Mouse (Mus musculus) embryonic facial prominence, embryonic 14.5 days (tissue): ENCODE data around the gene Fam83b. TPM values are rescaled to one million over a fixed set of nuclear protein-coding genes. Genes with fewer than 3 reads are reported as not detected.

ENCODE experiments used
- ATAC-seq: fragments of 200-750 bp; cut with Nextera tagmentation; 2 replicates; pipeline ENCODE4 v1.8.0; 2017; ENCODE audit warnings: low read depth, moderate number of reproducible peaks, moderate TSS enrichment
- DNase-seq: peaks from one replicate; pipeline ENCODE4 v3.0.0-alpha.2; 2015; ENCODE audit warnings: low spot score
- H3K27ac ChIP-seq: fragments of 300-500 bp; sonication (generic); replicated peaks from 2 replicates; pipeline ENCODE4 v1.5.1; 2014; ENCODE audit warnings: low read depth, mild to moderate bottlenecking, low read length, moderate library complexity
- H3K27me3 ChIP-seq: fragments of 300-500 bp; sonication (generic); replicated peaks from 2 replicates; pipeline ENCODE4 v1.6.1; 2014; ENCODE audit warnings: low read length; ENCODE audit not compliant: control insufficient read depth, insufficient read depth
- H3K36me3 ChIP-seq: fragments of 300-500 bp; sonication (generic); 2 replicates; pipeline ENCODE4 v1.6.1; 2014; ENCODE audit warnings: low read length, mixed read lengths; ENCODE audit not compliant: control insufficient read depth, insufficient read depth
- H3K4me1 ChIP-seq: fragments of 300-500 bp; sonication (generic); 2 replicates; pipeline ENCODE4 v1.6.1; 2014; ENCODE audit warnings: antibody characterized with exemption, low read length; ENCODE audit not compliant: control insufficient read depth, insufficient read depth
- H3K4me2 ChIP-seq: fragments of 300-500 bp; sonication (generic); 2 replicates; pipeline ENCODE4 v1.6.1; 2014; ENCODE audit warnings: low read depth, mild to moderate bottlenecking, low read length, moderate library complexity, mixed read lengths
- H3K4me3 ChIP-seq: fragments of 300-500 bp; sonication (generic); 2 replicates; pipeline ENCODE4 v1.5.1; 2014; ENCODE audit warnings: low read depth, mild to moderate bottlenecking, low read length
- H3K9ac ChIP-seq: fragments of 300-500 bp; sonication (generic); 2 replicates; pipeline ENCODE4 v1.6.1; 2014; ENCODE audit warnings: low read depth, mild to moderate bottlenecking, low read length, moderate library complexity, mixed read lengths
- H3K9me3 ChIP-seq: fragments of 300-500 bp; sonication (generic); 2 replicates; pipeline ENCODE4 v1.6.1; 2016; ENCODE audit warnings: low read length; ENCODE audit not compliant: control insufficient read depth
- WGBS: fragments of 180-500 bp; shearing (Covaris S2); extraction: QIAGEN DNeasy Blood & Tissue Kit; methylation state at CpG from one replicate; pipeline ENCODE4 v1.1.7; 2014; 5-methylcytosine and 5-hydroxymethylcytosine counted together
- polyA plus RNA-seq: library from polyadenylated mRNA; unstranded; fragments of >200 nt; fragmentation: Nextera tagmentation; extraction: Ambion mirVana; gene quantifications from 2 replicates; pipeline ENCODE4 v1.2.1, GENCODE M21; 2014

Fam83b gene
- polyA plus RNA-seq, 1 experiment from 2014 or later = 3.7 TPM

DNA sequence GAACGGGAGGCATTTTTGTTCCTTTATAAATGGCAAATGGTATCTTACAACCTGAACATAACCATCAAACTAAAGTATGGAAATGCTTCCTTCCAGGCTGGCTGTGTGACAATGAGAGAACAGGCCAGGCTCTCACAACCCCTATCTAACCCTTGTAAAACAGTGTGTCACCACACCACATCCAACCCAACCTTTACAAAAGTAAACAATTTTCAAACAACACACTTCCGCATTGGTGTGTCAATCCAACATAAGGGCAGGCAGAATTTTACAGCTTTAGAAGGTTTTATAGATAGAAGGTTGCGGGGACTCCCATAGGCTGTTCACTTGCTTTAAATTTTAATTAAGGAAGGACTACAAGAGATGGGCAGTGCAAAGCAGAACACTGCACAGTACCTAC is 77.2 kb downstream of the Fam83b start:
- Histone ChIP-seq H3K4me1 (no peaks in the 10 kb centered on the region), H3K36me3 (no peaks in the 10 kb centered on the region), H3K27ac (no peak overlapping the region), H3K27me3 (no peaks in the 10 kb centered on the region), H3K4me3 (no peak overlapping the region), H3K9ac (no peak overlapping the region), H3K4me2 (no peak overlapping the region), H3K9me3 (0 out of 2 replicates have a peak, but pooled peaks cover 5% of the 10 kb centered on the region)
- DNase-seq (no peak), ATAC-seq (no peak)
- WGBS = 95% methylated on average over 3 of the region's 3 CpGs

DNA sequence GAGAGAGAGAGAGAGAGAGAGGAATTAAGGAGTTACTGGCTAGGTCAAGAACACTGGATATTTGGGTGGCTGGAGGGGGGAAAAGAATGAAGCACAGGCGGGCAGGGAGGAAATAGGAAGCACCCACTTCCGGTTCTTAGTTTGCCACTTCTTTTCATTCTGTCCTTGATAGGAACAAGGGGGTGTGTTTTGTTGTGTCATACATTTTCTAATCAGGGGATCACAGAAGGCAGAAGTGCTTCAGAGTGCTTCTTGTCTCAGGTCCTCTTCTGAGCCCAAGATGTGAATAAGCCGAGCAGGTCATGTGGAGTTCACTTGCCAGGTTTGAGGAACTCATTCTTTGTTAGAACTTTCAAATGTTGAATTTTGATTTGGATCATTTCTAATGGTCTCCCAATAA is 86.8 kb downstream of the Fam83b start:
- WGBS = 78% methylated on average over 3 of the region's 3 CpGs

DNA sequence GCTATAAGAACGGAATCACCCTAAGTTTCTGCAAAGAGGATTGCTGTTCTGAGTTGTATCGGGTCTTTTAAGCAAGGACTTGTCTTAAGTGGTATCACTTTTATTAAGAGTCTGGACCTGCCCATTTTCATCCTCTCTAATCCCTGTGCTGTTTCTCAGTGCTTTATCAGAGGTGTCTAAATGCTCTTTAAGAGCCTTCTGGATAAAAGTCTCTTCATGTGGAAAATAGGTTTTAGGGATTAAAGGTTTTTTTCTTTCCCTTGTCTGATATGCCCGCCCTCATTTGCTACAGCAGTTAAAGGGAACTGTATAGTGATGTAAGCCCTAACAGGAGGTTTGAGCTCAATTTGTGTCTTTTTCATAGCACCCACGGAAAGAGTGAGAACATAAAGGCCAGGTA is 97.4 kb downstream of the Fam83b start:
- Histone ChIP-seq H3K4me2 (no peak overlapping the region), H3K9me3 (no peaks in the 10 kb centered on the region), H3K27ac (no peak overlapping the region), H3K27me3 (no peaks in the 10 kb centered on the region), H3K9ac (no peak overlapping the region), H3K4me1 (no peaks in the 10 kb centered on the region), H3K4me3 (no peak overlapping the region), H3K36me3 (no peaks in the 10 kb centered on the region)
- 68% methylated on average over 4 of the region's 4 CpGs for WGBS
- ATAC-seq (peak; percentile 85), DNase-seq (peak; percentile 28)

More for the DNA sequence above, 86.8 kb downstream of the Fam83b start:
- DNase-seq (no peak), ATAC-seq (no peak)
- H3K9ac ChIP-seq = no peak overlapping the region
- no peak overlapping the region for H3K4me2 ChIP-seq
- H3K27ac ChIP-seq = no peak overlapping the region
- H3K36me3 ChIP-seq = no peaks in the 10 kb centered on the region
- H3K4me3 ChIP-seq = no peak overlapping the region
- H3K4me1 ChIP-seq = no peaks in the 10 kb centered on the region
- no peaks in the 10 kb centered on the region for H3K9me3 ChIP-seq
- no peaks in the 10 kb centered on the region for H3K27me3 ChIP-seq

DNA sequence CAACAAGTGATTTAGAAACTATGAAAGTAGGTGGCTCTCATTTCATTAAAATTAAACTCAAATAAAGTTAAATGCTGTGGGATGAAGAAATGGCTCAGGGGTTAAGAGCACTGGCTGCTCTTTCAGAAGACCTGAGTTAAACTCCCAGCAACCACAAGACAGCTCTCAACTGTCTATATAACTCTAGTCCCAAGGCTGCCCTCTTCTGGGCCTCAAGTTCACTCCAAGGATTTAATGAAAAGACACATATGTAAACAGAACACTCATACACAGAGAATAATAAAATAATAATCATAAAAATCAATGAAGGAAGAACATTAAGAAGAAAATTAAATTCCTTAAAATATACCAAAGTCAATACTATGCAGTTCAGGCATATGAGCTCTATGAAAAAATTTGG is 105.4 kb downstream of the Fam83b start:
- no peak overlapping the region for H3K4me2 ChIP-seq
- DNase-seq = no peak

DNA sequence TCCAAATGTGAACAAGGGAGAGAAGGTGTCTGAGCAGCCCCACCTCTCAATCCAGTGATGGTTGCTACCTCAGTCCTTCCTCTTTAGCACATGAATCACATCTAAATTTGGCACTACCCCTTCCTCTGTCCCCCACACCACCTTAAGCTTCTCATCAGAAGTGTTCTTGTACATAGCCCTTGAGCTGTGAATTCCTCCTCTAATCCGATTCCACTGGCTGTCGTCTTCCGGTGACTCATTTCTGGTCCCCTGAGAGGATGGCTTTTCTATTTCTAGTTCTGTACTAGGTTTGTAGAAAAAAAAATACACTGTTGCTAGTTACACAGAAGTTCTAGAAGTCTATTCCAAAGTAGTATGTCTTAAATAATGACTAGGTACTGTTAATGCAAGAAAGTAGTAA is 111.2 kb downstream of the Fam83b start:
- no peaks in the 10 kb centered on the region for H3K9me3 ChIP-seq
- H3K4me1 ChIP-seq = no peaks in the 10 kb centered on the region
- no peak for DNase-seq
- no peak overlapping the region for H3K27ac ChIP-seq
- 84% methylated on average over 3 of the region's 3 CpGs for WGBS
- H3K27me3 ChIP-seq = no peaks in the 10 kb centered on the region
- H3K36me3 ChIP-seq = no peaks in the 10 kb centered on the region
- H3K9ac ChIP-seq = no peak overlapping the region
- H3K4me2 ChIP-seq = no peak overlapping the region
- no peak for ATAC-seq
- no peak overlapping the region for H3K4me3 ChIP-seq

More for the DNA sequence above, 105.4 kb downstream of the Fam83b start:
- Histone ChIP-seq H3K27ac (no peak overlapping the region), H3K36me3 (no peaks in the 10 kb centered on the region), H3K4me3 (no peak overlapping the region), H3K27me3 (no peaks in the 10 kb centered on the region), H3K9me3 (no peaks in the 10 kb centered on the region), H3K9ac (no peak overlapping the region), H3K4me1 (no peaks in the 10 kb centered on the region)
- no peak for ATAC-seq

Other genes with a start within 250 kb of the Fam83b start
- gene Hcrtr2, start 243.3 kb downstream of the Fam83b start, polyA plus RNA-seq = 0.52 and 0.54 TPM in 2 replicates